Mouse (Mus musculus): ENCODE results near the gene Psmc6.
A peak's percentile ranks its signal among the peaks of the same experiment; 100 is the strongest.

Gene Psmc6

DNA sequence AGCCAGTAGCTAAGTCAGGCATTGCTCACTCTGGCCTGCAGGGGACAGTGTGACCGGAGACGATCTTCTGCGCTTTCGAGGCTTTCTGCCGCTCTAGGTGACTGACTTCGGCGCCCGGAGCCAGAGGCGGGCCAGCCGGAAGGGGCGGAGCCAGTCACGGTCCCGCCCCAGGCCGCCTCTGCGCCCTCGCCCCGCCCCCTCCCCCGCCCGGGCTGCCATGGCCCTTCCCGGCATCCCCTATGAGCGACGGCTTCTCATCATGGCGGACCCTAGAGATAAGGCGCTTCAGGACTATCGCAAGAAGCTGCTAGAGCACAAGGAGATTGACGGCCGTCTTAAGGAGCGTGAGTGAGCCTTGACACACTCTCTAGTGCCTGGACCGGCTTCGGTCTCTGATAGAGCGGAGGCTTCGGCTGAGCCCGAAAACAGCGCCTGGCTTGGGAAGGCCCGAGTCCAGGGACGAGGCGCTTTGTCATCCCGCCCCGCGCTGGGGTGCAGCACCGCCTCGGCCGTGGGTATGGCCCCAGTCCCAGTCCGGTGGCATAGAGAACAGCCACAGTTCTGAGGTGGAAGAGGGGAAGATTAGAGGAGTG is at the start of gene Psmc6:
TSS of gene Psmc6 (plus strand) at position 200 of the 593 bp plus-strand sequence.
- peak; percentile 88 for DNase-seq

DNA sequence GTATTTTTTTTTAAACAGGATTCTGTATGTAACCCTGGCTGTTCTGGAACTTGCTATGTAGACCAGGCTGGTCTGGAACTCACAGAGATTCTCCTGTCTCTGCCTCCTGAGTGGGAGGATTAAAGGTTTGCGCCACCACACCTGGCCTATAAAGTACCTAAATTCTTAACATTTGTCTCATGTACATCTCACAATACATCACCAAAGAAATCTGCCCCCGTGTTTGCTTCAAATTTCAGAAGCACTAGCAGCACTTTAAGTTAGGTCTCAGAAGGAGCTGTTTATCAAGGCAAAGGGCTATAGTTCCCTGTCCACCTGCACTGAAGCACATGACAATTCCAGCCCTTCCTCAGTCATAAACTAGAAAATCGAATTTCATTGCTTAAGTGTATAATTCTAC is 47.5 kb upstream of the Psmc6 start:
- DNase-seq: no peak

DNA sequence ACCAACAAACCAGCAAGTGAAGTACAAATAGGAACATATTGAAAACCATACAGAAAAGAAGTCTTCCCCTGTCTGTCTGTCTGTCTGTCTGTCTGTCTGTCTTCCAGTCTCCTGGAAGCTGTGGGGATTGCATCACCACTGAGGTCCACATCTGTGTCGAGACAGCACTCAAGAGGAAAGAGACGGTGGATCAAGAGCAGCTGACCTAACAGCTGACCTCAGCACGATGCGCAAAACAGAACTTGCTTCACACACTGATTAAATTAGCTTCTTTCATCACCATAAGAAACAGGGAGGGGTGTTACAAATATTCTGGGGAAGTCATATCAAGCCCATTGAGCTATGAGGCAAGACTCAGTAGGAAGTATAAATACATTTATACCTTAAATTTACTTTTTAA is 38.0 kb upstream of the Psmc6 start:
- DNase-seq: no peak

DNA sequence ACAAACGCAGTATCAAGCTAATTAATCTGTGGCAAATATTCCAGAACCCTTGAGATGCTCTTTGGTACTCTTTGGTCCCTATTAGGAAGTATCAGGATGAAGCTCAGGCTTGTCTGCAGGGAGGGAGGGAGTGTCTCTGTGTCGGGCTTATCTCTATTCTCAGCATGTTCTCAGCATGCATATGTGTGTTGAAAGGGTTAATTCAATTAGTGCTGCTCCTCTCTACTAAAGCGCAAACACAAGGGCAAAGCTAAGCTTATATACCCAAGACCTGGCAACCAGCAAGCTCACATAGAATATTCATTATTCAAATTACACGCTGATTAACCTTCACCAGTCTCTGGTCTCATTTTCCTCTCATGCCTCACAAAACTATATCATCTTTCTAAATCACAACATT is 25.6 kb upstream of the Psmc6 start:
- DNase-seq: no peak

DNA sequence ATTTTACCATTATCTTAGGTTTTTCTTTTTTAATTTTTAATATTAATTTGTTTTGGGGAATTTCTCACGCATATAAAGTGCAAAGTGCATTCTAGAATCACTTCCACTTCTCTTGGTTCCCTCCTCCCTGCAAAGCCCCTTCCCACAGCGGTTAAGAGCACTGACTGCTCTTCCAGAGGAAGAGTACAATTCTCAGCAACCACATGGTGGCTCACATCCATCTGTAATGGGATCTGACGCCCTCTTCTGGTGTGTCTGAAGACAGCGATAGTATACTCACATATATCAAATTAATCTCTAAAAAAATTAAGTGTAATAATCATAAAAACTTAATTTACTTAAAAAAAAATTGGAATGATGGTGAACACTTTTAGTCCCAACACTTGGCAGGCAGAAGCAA is 25.2 kb upstream of the Psmc6 start:
- DNase-seq: no peak

DNA sequence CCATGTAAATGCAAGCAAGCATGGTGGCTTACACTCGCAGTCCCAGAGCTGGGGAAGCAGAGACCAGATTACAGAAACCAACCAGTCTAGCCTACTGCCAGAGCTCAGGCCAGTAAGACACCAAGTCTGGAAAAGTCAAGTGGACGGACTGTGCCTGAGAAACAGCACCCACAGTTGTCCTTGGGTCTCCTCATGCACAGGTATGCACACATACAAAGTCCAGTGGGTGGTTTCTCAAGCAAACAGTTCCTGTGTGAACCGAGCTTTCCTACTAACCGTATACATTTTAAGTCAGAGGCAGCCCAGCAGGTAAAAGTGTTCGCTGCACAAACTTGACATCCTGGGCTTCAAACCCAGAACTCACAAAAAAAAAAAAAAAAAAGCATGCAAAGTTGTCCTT is 23.7 kb upstream of the Psmc6 start:
- no peak for DNase-seq

DNA sequence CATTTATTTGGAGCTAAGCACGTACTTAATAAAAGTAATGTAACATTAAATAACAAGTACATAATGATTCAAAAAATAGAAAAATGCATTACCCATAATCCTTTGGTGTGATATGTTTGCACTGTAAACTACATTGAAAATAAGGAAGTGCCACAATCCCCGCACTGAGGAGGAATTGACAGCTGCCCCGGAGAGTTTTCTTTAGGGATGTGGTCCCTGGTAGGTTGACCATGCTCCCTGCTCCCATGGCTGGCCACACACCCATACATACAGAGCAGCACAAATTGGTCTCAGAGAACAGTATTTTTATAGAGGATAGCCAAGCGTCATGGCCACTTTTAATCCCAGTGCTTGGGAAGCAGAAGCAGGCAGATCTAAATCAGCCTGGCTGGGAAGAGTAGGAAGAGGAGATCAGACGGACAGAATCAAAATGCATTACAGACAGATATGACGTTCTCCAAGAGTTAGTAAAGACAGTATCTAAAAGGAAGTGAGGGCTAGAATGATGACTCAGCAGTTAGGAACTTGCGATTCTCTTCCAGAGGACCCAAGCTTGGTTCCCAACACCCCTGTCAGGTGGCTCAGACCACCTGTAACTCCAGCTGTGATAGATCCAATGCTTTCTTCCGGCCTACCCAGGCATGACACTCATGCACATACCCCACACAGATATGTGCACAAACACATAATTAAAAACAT is 21.8 kb upstream of the Psmc6 start:
- no peak for DNase-seq

DNA sequence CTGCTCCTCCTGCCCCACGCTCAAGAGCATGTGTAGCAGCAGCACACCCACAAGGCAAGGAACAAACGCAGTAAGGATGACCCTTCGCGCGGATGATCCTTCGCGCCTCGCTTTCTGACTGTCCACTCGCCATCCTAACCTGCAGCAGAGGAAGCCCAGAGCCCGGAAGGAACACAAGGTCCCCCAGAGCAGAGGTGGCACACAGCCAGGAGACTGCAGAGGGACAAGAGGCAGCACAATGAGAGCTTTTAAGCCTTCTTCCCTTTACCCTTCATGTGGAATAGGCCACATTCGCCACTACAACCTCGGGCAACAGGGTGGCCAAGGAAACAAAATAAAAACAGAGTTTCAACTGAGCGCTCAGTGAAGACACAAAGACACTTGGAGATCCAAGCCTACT is 19.9 kb upstream of the Psmc6 start:
- DNase-seq: peak; percentile 25

DNA sequence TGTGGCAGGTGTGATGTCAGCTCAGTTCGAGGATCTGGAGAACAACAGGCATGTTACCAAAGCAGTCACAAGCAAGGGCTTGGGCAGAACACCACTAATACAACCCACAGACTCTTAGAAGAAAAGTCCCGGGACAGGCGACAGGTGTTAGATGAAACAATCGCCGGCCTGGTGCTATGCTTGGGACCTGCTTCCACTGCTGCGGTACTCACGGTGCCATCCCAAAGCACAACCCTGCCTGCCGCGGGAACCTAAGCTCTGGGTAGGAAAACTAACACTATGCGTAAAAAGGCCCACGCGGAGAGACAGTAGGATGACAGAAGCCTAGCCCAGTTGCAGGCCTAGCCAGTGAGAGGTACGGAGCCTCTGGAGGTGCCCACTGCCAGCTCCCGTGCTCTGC is 19.5 kb upstream of the Psmc6 start:
- DNase-seq: no peak

DNA sequence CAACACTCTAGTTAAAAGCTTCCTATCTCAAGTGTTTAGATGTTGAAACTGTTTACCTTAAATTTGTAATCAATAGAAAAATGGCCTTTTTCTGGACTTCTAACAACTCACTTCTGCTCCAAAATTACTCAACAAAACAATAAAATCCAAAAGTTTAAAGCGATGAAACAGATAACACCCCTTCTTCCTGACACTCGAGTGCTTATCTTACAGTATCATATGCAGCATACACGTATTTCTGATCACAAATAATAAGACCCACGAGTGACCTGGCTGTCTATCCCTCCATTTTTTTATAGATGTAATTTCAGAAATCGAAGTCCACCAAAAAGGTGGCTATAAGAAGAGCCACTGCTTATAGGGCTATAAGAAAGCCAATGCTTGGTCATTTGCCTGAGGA is 12.7 kb upstream of the Psmc6 start:
- no peak for DNase-seq

DNA sequence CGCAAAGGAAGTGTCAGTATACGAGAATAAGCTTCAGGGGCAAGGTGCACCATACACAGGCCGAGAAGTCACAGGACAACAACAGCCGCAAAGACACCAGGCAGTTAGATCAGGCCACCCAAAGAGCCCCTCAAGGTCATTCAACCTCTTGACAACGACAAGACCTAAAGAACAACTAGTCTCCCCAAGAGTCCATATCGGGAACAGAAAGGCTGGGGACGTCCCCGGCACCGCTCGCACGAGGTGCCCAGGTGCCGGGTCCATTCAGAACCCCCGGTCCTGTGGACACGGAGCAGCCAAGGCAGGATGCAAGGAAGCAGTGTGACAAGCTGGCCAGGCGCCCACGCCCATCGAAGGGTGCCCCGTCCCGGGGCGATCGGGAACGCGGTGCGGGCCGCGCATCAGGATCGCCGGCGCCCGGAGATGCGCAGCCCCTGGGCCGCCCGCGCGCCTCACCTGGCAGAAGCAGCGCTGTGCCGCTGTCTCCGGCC is 11.6 kb upstream of the Psmc6 start:
- peak; percentile 63 for DNase-seq

DNA sequence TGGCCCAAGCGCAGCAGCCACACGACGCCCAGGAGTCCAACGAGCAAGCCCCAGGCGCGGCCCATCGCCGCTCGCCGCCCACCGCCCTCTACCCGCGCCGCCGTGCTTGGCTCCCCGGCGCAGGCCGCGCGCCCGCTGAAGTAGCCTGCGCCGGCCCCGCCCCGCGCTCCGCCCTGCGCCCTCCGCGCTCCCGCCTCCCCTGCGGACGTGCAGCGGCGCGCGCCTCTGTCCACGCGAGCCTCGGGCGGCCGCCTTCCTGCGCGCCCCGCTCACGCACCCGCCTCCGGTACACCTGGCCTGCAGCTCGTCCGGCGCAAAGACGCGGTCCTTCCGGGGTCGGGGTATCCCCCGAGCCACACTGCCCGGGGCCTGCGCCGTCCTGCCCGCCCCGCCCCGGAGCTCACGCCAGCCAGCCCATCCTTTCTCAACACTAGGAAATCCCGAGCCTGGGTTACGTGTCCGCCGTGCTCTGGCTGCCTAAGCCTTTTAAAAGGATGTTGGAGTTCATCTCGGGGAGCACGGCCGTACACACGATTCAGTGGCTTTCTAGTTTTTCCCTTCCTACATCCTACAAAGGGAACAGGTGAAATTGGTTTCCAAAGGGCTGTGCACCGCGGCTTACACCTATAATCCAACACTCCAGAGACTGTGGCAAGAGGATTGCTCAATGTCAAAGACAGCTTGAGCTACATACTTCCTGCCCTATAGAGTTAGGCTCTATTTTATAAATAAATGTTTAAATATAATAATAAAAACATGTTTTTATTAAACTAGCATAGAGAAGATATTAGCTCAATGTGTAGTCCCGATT is 11.0 kb upstream of the Psmc6 start, which contains the start of gene Ero1l:
TSS of gene Ero1l (minus strand) at position 346 of the 811 bp plus-strand sequence.
- peak; percentile 83 for DNase-seq

DNA sequence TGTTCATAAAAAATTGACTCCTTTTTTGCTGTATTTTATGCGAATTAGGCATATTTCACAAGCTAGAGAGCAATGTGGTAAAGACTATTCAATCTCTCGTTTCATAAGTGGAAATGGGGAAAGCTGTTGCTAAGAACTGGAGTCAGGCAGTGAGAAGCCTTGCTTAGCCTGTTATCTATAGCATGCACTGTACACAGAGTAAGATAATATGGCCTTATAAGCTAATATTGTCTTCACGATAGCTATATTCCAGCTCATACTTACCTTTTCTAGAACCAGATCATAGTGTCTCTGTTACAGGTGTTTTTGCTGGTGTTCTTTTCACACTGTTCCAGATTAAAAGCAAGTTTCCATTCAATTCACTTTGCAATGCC is 10.4 kb upstream of the Psmc6 start:
- DNase-seq: no peak

DNA sequence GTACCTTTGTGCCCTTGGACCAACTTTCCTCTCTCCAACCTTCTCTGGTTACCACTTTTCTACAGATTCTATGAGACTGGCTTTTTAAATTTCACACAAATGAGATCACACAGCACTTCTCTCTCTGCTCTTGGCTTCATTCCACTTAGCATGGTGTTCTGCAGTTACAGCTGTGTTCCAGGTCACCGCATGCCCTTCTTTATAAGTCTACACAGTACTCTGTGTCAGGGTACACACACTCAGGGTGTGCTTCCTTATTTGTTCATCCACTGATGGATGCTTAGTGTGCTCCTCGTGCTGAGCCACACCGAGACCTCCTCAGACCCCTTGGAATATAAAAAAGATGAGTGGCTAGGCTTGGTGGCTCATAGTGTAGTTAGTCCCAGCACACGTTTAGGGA is 9.5 kb upstream of the Psmc6 start:
- no peak for DNase-seq

DNA sequence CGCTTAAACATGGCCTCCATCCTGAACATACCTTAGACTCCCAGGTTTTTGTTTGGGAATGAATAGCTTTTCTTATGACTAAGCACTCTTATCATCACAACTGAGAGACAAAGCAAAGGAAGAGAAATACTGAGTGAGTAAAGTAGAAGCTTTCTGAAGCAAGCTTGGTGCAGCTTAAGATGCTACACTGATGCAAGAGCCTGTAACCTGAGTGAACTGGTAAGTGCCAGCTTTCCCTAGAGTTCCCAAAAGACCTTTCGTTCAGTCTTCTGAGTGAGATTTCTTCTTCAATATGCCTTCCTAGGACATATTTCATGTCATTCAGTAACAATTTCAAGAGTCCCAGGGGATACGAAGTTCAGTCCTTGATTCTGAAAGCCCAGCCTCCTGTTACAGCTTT is 8.5 kb upstream of the Psmc6 start:
- no peak for DNase-seq

DNA sequence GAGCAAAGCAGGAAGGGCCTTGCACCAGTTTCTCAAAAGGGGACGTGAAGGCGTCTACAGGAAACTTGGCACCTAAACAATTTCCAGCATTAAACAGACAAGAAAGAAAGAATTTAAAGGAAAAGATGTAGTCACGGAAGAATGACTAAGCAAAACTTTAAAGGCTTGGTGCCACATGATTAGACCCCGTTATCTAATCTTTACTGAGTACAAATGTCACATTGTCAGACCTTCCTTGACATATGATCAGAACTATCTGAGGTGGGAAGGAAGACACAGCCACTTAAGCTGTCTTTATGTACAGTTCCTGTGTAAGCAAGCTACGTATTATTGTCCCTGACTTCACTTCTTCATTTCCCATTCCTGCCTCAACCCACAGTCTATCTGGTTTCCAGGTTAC is 8.0 kb upstream of the Psmc6 start:
- DNase-seq: no peak

DNA sequence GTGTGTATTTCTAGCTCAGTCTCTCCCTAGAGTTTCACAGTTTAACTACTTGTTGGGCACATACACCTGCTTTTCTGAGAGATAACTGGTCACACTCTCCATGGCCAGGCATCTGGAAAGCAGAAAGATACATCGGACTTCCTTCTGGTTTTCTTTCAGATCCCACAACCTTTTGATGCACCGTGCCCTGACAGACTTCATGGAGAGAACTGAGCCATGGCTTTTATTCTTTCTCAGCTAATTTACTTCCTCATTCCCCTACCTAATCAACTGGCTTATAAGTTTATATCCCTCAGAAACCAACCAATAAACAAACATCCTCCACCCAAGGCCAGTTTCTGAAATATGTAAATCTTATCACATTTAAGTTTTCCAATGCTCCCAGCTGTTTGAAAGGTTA is 7.1 kb upstream of the Psmc6 start:
- no peak for DNase-seq

DNA sequence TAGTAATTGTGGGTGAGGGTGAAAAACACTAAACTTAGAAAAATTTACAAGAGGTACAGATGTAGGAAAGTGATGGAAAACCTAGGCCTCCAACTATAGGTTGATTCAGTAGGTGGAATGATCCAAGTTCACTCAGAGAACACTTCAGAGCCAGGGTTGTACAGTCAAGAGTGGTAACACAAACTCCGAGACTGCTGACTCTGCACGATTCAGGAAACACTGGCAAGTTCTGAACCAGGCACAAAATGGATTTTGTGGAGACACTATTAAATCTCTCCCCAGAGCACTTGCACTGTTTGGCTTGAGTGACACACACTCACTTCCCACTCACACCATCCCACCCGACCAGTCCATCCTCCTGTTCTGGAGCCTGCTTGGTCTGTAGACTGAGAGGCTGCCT is 6.3 kb upstream of the Psmc6 start:
- no peak for DNase-seq

DNA sequence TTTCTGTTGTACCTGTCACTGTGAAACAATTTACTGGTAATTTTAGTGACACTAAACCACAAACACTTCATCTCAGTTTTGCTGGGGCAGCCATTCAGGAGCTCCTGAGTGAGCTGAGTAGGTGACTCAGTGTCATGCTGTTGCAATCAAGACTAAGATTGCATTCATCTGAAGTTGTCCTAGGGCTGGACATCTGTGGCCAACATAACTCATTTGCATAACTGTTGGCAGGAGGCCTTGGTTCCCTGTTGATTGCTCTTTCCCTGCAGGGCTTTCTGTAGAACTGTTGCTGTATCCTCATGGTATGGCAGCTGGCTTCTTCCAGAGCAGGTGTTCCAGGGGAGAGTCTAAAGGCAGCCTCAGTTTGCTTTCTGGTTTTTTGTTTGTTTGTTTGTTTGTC is 4.1 kb upstream of the Psmc6 start:
- no peak for DNase-seq

DNA sequence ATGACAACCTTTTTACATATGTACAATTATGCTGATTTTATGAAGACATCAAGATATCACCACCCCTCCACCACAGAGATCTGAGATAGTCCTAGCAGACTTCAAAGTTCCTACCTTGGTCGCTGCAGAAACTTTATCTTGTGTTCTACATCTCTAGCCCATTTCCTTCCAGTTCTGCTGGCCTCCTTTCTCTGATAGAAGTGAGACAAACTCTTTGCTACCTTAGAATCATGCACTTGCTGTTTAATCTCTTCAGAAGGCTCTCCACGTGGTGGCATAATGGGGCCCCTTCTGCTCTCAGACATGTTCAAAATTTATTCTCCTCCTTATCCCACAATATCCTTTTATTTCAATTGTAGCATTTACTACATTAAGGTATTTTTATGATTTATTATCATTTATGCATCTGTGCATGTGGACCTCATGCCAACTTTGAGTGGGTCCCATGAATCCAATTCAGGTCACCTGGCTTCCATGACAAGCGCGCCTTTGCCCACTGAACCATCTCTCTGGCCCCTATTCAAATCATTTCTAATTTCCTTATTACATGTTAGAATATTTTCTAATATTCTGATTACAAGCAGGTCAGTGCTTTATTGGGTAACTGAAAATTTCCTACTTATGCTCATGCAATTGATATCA is 1.4 kb upstream of the Psmc6 start:
- no peak for DNase-seq

DNA sequence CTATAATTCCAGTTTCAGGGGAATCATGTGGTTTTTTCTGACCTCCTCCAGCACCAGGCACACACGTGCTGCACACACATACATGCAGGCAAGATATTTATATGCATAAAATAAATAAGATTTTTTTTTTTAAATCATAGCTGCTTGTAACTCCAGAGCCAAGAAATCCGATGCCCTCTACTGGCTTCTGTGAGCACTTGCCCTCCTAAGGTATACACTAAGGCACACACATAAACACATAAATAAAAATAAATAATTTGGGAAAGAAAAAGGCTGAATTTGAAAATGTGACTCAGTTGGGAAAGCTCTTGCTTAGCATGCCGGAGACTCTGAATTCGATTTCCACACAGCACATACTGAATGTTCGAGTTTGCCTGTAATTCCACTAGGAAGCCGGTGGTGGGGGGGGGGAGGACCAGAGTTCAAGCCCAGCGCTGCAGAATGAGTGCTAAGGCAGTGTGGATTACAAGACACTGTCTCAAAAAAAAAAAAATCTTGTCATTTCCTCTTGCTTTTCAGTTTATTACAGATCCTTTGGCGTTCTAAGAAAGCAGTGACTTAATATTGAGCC is 485 bp upstream of the Psmc6 start:
- DNase-seq: no peak

DNA sequence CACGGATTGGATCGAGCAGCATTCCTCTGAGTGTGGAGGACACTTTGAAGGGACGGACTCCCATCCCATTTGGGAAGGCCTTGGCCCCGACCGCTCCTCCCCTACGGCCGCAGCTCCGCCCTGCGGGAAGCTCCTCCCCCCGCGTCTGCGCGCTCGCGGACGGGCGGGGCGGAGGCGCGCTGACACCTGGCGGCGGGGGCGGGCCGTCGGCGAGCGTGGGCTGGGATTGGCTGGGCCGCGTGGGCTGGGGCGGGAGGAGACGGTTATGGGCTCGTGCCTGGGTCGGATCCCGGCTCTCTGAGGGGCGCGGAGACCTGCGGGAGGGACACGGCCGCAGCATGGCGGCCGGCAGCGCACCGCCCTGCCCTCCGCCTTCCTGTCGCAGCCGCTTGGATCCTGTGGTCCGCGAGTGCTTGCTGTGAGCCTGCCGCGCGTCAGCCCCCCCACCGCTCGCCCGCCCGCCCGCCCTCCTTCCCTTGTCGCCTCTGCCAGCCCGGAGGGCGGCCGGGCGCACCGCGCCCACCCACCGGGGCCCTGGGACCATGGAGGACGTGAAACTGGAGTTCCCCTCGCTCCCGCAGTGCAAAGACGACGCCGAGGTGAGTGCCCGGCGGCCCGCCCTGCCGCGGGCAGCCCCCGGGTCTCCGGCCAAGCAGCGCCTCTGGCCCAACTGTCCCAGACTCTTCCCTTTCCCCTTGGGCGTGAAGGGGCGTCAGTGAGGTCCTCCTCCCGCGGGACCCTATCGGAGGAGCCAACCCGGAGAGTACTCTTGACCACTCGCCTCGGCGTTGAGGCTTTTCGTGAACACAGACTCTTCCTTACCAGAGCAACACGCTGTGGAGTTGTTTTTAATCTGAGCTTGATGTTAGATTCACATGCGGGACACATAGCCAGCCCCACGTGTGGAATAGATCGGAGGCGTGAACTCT is 21.6 kb downstream of the Psmc6 start, which contains the start of gene Styx:
TSS of gene Styx (plus strand) at position 163 of the 929 bp plus-strand sequence.
- DNase-seq: peak; percentile 94

All from cerebellum, adult 8-10 months (tissue).